Mouse (Mus musculus) kidney, adult 2 months (tissue): Measurements from ENCODE around the gene Ugt1a2.

Source experiments
- CTCF ChIP-seq: fragments of 200-500 bp; conservative IDR thresholded peaks from 2 replicates; pipeline ENCODE4 v1.5.1; 2011; ENCODE audit warnings: low read depth, mild to moderate bottlenecking, control low read depth, low read length, moderate library complexity, mixed read lengths; ENCODE audit not compliant: insufficient read depth, insufficient read length
- POLR2A ChIP-seq: fragments of 200-500 bp; IDR thresholded peaks from one replicate; pipeline ENCODE4 v1.6.1; 2011; ENCODE audit warnings: low read depth, low read length, control low read depth

DNA sequence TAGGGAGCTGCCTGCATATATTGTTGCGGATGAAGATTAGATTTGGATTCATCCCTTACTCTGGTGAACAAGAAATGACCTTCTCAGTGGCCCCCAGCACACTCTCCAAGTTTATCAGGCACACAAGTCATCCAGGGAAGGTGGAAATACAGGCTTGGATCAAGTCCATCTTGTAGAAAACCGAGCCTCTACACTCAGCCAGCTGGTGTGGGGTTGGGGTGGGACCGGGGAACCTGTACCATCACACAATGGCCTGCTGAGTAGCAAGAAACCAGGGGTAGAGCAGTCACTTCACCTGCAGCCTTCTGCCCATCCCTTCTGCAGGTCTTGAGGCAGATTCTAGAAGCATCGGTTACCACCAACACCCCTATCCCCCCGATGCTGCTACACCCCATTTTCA is 34.2 kb downstream of the Ugt1a2 start:
- no peak for TF ChIP-seq CTCF
- TF ChIP-seq POLR2A: no peak
